Mouse (Mus musculus): ENCODE measurements at regions not wholly inside any gene's neighbourhood (a gene's known extent, or its start where the extent isn't known, plus 50 kb on each side); places are given as distances from the start of the nearest gene placed in this dataset.

DNA sequence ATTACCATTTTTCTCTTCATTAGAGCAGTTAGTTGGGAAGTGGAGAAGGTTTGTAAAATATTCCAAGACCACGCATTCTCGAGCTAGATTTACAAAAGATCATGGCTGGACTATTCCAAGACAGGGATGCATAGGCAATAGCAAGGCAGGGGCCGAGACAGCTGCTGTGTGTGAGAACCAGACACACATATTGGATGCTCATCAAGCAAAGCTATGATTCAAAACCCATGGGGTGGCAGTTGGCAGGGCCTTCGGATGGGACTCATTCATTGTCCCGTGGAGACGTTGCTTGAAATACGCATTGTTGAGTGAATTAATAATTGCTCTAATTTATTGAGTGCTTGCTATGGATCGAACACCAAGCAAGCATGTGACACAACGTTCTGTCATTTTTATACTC is 239.6 kb downstream of the Epha4 start:
- no peaks in the 10 kb centered on the region for H3K36me3 ChIP-seq (ENCODE audit: control insufficient read depth, insufficient read depth)
- no peaks in the 10 kb centered on the region for H3K9me3 ChIP-seq (ENCODE audit: control insufficient read depth)
- no peak overlapping the region for H3K4me3 ChIP-seq (ENCODE audit: low read depth, low read length)
- WGBS: 92% methylated on average over 9 of the region's 9 CpGs
- no peak for TF ChIP-seq CTCF (IDR thresholded peaks at IDR 0.05; ENCODE audit: low read depth)
- no peaks in the 10 kb centered on the region for H3K27me3 ChIP-seq (replicated peaks; ENCODE audit: control insufficient read depth, insufficient read depth, low read length)
- no peak overlapping the region for H3K4me2 ChIP-seq (replicated peaks; ENCODE audit: low read depth)
- H3K9ac ChIP-seq (ENCODE audit: low read depth, low read length): no peak overlapping the region
- no peaks in the 10 kb centered on the region; the same call in 1 of the 2 replicates for H3K4me1 ChIP-seq (replicated peaks; ENCODE audit: control insufficient read depth, insufficient read depth, low read length)
- no peak overlapping the region for H3K27ac ChIP-seq (ENCODE audit: low read depth, low read length)
- ATAC-seq: no peak

DNA sequence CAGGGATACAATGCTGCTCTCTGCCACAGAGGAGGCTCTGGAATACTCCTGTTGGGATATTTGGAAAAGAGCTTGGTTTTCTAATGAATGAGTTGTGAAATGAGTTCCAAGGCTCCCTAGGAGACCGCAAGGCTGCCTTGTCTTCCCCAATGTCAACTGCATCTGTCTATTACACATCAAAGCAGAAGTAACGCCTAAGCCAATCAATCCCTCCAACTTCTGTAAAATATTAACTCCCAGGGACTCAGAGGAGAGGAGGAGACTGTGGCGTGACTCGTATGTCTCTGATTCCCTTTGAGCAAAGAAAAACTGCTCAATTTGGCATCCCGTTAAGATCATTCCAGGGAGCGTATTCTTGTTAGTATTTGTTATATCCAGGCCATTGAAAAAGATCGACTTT is 235.3 kb downstream of the Epha4 start:
- 47% methylated on average over 7 of the region's 7 CpGs for WGBS
- TF ChIP-seq CTCF (IDR thresholded peaks at IDR 0.05; ENCODE audit: low read depth): no peak
- ATAC-seq: no peak
- Histone ChIP-seq H3K9ac (ENCODE audit: low read depth, low read length) (no peak overlapping the region), H3K27ac (ENCODE audit: low read depth, low read length) (no peak overlapping the region), H3K4me3 (ENCODE audit: low read depth, low read length) (no peak overlapping the region), H3K9me3 (ENCODE audit: control insufficient read depth) (no peaks in the 10 kb centered on the region), H3K36me3 (ENCODE audit: control insufficient read depth, insufficient read depth) (no peaks in the 10 kb centered on the region), H3K27me3 (replicated peaks; ENCODE audit: control insufficient read depth, insufficient read depth, low read length) (no peaks in the 10 kb centered on the region), H3K4me2 (replicated peaks; ENCODE audit: low read depth) (no peak overlapping the region), H3K4me1 (replicated peaks; ENCODE audit: control insufficient read depth, insufficient read depth, low read length) (no peaks in the 10 kb centered on the region; the same call in 1 of the 2 replicates)

DNA sequence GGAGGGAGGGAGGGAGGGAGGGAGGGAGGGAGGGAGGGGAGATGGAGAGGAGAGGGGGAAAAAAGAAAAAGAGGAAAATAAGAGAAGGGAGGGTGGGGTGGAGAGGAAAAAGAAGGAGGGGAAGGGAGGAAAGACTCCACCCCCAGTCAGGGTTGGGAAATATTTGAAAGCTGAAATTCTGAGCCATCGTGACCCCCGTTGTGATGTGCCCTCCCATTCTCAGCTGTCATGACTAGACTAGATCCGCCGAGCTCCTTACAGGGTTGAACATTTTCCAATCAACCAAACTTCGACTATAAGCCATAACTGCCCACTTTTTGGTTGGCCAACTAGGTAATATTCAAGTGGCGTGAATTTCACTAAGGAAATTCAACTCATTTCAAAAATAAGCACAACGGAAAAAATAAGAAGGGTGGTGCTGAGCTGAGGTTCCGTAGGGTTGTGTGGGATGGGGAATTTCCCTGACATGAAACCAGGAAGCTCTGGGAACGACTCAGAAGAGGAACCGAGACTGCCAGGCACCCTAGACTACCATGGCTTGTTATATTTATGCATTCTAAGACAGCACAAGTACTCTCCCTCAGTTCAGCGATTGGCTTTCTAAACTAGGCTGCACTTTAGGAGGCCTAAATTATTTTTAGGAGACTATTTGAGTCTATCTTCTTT is 234.4 kb downstream of the Epha4 start:
- no peak overlapping the region for H3K4me3 ChIP-seq (ENCODE audit: low read depth, low read length)
- H3K4me1 ChIP-seq (replicated peaks; ENCODE audit: control insufficient read depth, insufficient read depth, low read length): no peaks in the 10 kb centered on the region; the same call in 1 of the 2 replicates
- TF ChIP-seq CTCF (IDR thresholded peaks at IDR 0.05; ENCODE audit: low read depth): no peak
- H3K36me3 ChIP-seq (ENCODE audit: control insufficient read depth, insufficient read depth): no peaks in the 10 kb centered on the region
- WGBS: 86% methylated on average over 11 of the region's 11 CpGs
- H3K27me3 ChIP-seq (replicated peaks; ENCODE audit: control insufficient read depth, insufficient read depth, low read length): no peaks in the 10 kb centered on the region
- no peak overlapping the region for H3K9ac ChIP-seq (ENCODE audit: low read depth, low read length)
- no peaks in the 10 kb centered on the region for H3K9me3 ChIP-seq (ENCODE audit: control insufficient read depth)
- H3K27ac ChIP-seq (ENCODE audit: low read depth, low read length): no peak overlapping the region
- no peak overlapping the region for H3K4me2 ChIP-seq (replicated peaks; ENCODE audit: low read depth)
- ATAC-seq: no peak

DNA sequence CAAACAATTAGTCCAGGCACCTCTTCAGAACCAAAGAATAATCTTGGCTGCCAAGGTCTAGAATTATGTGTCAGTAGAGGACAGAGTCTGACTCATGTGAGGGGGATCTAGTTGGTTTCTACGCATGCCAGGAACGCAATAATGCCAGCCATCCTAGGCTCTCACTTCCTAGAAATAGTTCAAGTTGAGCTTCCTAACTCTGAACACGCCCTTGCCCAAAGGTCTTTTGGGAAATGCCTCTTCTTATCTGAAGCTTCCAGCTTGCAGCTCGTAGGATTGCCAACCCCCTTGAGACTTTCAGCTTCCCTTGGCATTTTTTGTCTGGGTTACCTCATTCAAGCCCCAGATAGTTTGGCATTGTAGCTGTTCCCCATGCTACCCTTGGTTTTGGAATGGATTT is 233.1 kb downstream of the Epha4 start:
- 68% methylated on average over 4 of the region's 4 CpGs for WGBS
- Histone ChIP-seq H3K36me3 (ENCODE audit: control insufficient read depth, insufficient read depth) (no peaks in the 10 kb centered on the region), H3K4me2 (replicated peaks; ENCODE audit: low read depth) (no peak overlapping the region), H3K27ac (ENCODE audit: low read depth, low read length) (no peak overlapping the region), H3K27me3 (replicated peaks; ENCODE audit: control insufficient read depth, insufficient read depth, low read length) (no peaks in the 10 kb centered on the region), H3K9me3 (ENCODE audit: control insufficient read depth) (no peaks in the 10 kb centered on the region), H3K9ac (ENCODE audit: low read depth, low read length) (no peak overlapping the region), H3K4me3 (ENCODE audit: low read depth, low read length) (no peak overlapping the region), H3K4me1 (replicated peaks; ENCODE audit: control insufficient read depth, insufficient read depth, low read length) (no peaks in the 10 kb centered on the region; the same call in 1 of the 2 replicates)
- no peak for TF ChIP-seq CTCF (IDR thresholded peaks at IDR 0.05; ENCODE audit: low read depth)
- ATAC-seq: no peak

DNA sequence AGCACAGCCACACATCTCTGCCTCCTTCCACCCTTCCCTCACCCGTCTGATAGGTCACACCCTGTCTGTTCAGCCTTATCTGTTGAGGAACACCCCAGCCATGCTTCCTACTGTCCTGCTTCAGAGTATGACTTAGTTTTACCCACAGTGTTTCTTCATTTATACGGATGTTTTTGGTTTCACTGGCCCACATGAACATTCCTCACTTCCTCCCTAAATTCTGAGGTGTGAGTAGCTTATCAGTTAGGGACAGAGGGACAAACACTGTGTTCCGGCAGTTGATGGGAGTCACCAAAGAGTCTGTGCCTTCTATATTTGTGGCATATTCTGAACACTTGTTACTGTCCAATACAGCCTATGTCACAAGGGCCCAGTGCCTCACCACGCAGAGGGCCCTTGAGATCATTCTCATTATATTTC is 216.2 kb downstream of the Epha4 start:
- H3K27me3 ChIP-seq (replicated peaks; ENCODE audit: control insufficient read depth, insufficient read depth, low read length): no peaks in the 10 kb centered on the region
- no peak overlapping the region for H3K4me3 ChIP-seq (ENCODE audit: low read depth, low read length)
- H3K4me2 ChIP-seq (replicated peaks; ENCODE audit: low read depth): no peak overlapping the region
- WGBS: 63% methylated on average over 4 of the region's 4 CpGs
- H3K36me3 ChIP-seq (ENCODE audit: control insufficient read depth, insufficient read depth): no peaks in the 10 kb centered on the region
- no peaks in the 10 kb centered on the region for H3K4me1 ChIP-seq (replicated peaks; ENCODE audit: control insufficient read depth, insufficient read depth, low read length)
- H3K9me3 ChIP-seq (ENCODE audit: control insufficient read depth): no peaks in the 10 kb centered on the region
- no peak for ATAC-seq
- no peak overlapping the region for H3K9ac ChIP-seq (ENCODE audit: low read depth, low read length)
- no peak for TF ChIP-seq CTCF (IDR thresholded peaks at IDR 0.05; ENCODE audit: low read depth)
- H3K27ac ChIP-seq (ENCODE audit: low read depth, low read length): no peak overlapping the region

DNA sequence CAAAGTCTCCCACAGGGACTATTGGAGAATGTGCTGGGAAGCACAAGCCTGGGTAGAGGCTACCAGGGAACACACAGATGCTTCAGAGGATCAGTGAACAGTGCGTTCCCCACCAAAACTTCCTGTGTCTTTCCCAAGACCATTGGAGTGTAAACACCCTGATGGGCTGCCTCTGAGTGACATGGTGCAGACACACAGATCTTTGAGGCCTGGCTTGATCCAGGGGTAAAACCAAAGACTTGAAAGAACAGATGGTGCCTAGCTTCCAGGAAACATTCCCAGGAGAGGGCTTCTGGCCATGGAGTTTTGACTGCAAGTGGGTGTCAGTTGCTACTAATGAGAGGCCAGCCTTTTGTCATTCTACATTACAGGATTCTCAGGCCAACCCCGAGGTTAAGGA is 214.1 kb downstream of the Epha4 start:
- TF ChIP-seq CTCF (IDR thresholded peaks at IDR 0.05; ENCODE audit: low read depth): no peak
- ATAC-seq: no peak
- no peaks in the 10 kb centered on the region for H3K27me3 ChIP-seq (replicated peaks; ENCODE audit: control insufficient read depth, insufficient read depth, low read length)
- no peaks in the 10 kb centered on the region for H3K36me3 ChIP-seq (ENCODE audit: control insufficient read depth, insufficient read depth)
- WGBS: 54% methylated on average over 2 of the region's 2 CpGs
- no peak overlapping the region for H3K4me2 ChIP-seq (replicated peaks; ENCODE audit: low read depth)
- no peak overlapping the region for H3K9ac ChIP-seq (ENCODE audit: low read depth, low read length)
- no peak overlapping the region for H3K4me3 ChIP-seq (ENCODE audit: low read depth, low read length)
- no peak overlapping the region for H3K27ac ChIP-seq (ENCODE audit: low read depth, low read length)
- no peaks in the 10 kb centered on the region for H3K9me3 ChIP-seq (ENCODE audit: control insufficient read depth)
- no peaks in the 10 kb centered on the region for H3K4me1 ChIP-seq (replicated peaks; ENCODE audit: control insufficient read depth, insufficient read depth, low read length)

DNA sequence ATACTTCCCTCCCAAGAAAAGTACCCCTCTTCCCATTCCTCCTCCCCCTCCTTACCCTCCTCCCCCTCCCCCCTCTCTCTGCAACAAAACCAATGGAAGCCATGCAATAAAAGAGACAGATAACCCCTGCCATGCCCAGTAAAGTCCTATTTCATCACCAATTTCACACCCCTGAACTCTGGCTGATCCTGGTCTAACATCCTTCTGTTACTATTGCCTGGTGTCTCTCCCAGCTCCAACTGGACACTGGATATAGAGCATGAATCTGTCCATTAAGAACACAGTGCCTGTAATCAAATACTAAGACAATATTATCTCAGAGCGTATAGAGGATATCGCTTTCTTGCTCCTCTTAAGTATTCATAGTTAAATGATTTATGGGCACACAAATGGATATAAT is 210.1 kb downstream of the Epha4 start:
- Histone ChIP-seq H3K27ac (ENCODE audit: low read depth, low read length) (no peak overlapping the region), H3K27me3 (replicated peaks; ENCODE audit: control insufficient read depth, insufficient read depth, low read length) (no peaks in the 10 kb centered on the region), H3K4me1 (replicated peaks; ENCODE audit: control insufficient read depth, insufficient read depth, low read length) (no peaks in the 10 kb centered on the region), H3K9me3 (ENCODE audit: control insufficient read depth) (no peaks in the 10 kb centered on the region), H3K4me2 (replicated peaks; ENCODE audit: low read depth) (no peak overlapping the region), H3K36me3 (ENCODE audit: control insufficient read depth, insufficient read depth) (no peaks in the 10 kb centered on the region), H3K4me3 (ENCODE audit: low read depth, low read length) (no peak overlapping the region), H3K9ac (ENCODE audit: low read depth, low read length) (no peak overlapping the region)
- TF ChIP-seq CTCF (IDR thresholded peaks at IDR 0.05; ENCODE audit: low read depth): no peak
- 75% methylated on average over 2 of the region's 2 CpGs for WGBS
- ATAC-seq: no peak
